Mouse (Mus musculus): Measurements from ENCODE around the gene Fam163b. TPM values are rescaled to one million over a fixed set of nuclear protein-coding genes. Genes with fewer than 3 reads are reported as not detected.

The Fam163b gene
- total RNA-seq, 2 experiments from 2014 or later, result 4.0 to 5.0 TPM

- no peak for DNase-seq (ENCODE audit: low spot score in 2 of 2)
Measured at GRCm38 (mm10) chr2:27088071-27088644, 54.1 kb downstream of the Fam163b start.

- DNase-seq (ENCODE audit: low spot score in 2 of 2), result no peak
Measured at GRCm38 (mm10) chr2:27087581-27087980, 54.7 kb downstream of the Fam163b start.

DNA sequence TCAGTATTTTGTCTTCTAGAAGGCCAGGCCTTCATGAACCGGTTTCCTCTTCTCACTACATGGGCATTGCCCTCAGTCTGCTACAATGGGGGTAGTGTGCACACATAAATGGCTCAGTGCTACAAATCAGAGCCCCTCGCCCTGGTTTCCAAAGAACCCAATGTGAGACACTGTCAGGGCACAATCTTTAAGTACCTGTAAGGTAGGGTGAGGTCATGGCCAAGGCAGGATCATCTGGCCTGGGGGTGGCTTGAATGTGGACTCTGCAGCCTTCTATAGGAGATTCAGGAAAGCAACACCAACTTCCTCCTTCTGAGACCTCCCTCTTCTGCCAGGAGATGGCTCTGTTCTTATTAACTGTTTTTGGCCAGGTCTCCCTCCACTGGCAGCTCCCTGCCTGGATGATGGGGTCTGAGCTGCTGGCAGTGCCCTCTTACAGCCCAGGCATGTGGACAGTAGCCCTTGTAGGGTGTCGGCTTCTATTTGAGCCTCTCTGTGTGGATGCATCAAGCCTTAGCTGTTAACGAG is 55.7 kb downstream of the Fam163b start:
- no peak for DNase-seq (ENCODE audit: low spot score in 2 of 2)

DNA sequence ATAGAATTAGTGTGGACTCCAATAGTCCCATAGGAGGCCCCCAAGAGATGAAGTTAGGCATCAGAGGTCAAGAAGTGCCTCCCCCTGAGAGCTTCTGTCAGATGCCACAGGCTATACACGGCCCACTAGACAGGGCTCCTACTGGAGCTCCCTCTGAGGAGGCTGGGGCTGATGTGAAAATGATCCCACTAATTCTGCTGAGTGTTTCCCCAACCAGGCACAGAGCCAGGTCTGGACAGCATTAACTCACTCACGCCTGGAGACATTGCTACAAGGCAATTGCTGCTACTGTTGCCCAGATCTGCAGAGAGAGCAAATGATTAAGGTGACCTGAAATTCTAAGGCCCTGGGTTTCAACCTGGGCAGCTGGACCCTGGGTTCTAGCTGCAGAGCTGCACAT is 56.5 kb downstream of the Fam163b start:
- DNase-seq (ENCODE audit: low spot score in 2 of 2), result no peak

- DNase-seq (ENCODE audit: low spot score in 2 of 2), result no peak
Measured at GRCm38 (mm10) chr2:27084963-27085362, 57.3 kb downstream of the Fam163b start.

GRCm38 (mm10) chr2:27083761-27084475 is 58.4 kb downstream of the Fam163b start:
- DNase-seq (ENCODE audit: low spot score in 2 of 2), result no peak

- DNase-seq (ENCODE audit: low spot score in 2 of 2), result no peak
Measured at GRCm38 (mm10) chr2:27079649-27080048, 62.6 kb downstream of the Fam163b start.

DNA sequence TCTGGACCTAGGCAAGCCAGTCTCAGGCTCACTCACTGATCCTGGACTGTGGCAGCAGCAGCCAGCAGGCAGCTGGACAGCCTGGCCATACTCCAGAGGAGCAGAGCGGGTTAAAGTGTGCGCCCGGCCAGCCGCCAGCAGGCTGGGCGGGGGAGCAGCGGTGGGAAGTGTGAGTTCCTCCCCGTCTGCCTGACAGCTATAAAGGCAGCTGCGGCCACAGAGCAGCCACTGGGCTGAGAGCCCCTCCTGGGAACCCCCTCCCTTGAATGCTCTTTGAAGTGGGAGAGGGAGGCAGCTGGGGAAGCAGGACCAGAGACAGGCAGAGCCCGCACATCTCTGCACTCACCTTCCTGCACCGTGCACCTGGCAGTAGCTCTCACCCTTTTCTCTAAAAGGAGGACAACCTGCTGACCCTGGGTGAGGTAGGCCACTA is 63.1 kb downstream of the Fam163b start, which contains the start of gene Adamtsl2:
Adamtsl2 (plus strand) TSS at position 228 of the 433 bp plus-strand sequence.
- DNase-seq (ENCODE audit: low spot score in 2 of 2), result peak in 1 of 2 experiments; percentile 44

- no peak for DNase-seq (ENCODE audit: low spot score in 2 of 2)
Measured at GRCm38 (mm10) chr2:27078312-27078711, 64.0 kb downstream of the Fam163b start.

GRCm38 (mm10) chr2:27077655-27078244 is 64.5 kb downstream of the Fam163b start:
- DNase-seq (ENCODE audit: low spot score in 2 of 2), result no peak

- DNase-seq (ENCODE audit: low spot score in 2 of 2), result no peak
Measured at GRCm38 (mm10) chr2:27075485-27075884, 66.8 kb downstream of the Fam163b start.

GRCm38 (mm10) chr2:27074804-27075203 is 67.5 kb downstream of the Fam163b start:
- no peak for DNase-seq (ENCODE audit: low spot score in 2 of 2)

GRCm38 (mm10) chr2:27073407-27073806 is 68.9 kb downstream of the Fam163b start:
- DNase-seq (ENCODE audit: low spot score in 2 of 2), result no peak

DNA sequence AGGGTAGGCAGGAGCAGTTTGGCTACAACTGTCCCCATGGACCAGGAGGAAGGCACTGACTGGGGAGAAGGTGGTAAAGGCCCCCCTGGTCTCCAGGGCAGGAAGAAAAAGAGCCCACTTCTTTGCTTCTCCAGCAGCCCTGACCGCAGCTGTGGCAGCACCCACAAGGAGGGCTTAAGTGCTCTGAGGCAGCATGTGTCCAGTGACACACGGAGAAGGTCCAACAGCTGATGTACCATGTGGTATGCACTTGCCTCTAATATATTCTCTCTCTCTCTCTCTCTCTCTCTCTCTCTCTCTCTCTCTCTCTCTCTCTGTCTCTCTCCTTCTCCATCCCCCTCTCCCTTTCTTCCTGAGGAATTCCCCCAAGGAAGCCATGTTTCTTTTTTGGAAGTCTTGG is 70.3 kb downstream of the Fam163b start, which contains the start of gene Mymk:
Mymk (minus strand) TSS at position 202 of the 400 bp plus-strand sequence.
- no peak for DNase-seq (ENCODE audit: low spot score in 2 of 2)

GRCm38 (mm10) chr2:27071137-27071536 is 71.2 kb downstream of the Fam163b start:
- DNase-seq (ENCODE audit: low spot score in 2 of 2), result peak in 1 of 2 experiments; percentile 45

GRCm38 (mm10) chr2:27070247-27070813 is 72.0 kb downstream of the Fam163b start:
- DNase-seq (ENCODE audit: low spot score in 2 of 2), result no peak

DNA sequence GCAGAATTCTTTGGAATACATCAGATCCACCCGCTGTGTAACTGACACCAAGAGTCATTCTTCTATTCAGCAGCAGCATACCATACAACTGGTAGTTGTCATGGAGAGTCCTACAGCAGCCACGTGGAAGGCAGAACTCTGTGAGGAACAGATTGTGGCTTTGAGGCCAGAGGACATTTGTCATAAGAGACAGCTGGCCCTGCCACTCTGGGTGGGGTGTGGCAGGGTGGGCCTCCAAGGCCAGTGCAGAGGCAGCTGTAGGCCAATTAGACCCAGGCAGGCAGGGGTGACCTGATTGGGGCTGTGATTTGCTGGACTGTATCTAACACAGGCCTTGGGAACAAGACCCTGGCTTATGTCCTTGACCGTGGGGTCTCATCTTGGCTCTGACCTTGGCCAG is 72.6 kb downstream of the Fam163b start:
- no peak for DNase-seq (ENCODE audit: low spot score in 2 of 2)

DNA sequence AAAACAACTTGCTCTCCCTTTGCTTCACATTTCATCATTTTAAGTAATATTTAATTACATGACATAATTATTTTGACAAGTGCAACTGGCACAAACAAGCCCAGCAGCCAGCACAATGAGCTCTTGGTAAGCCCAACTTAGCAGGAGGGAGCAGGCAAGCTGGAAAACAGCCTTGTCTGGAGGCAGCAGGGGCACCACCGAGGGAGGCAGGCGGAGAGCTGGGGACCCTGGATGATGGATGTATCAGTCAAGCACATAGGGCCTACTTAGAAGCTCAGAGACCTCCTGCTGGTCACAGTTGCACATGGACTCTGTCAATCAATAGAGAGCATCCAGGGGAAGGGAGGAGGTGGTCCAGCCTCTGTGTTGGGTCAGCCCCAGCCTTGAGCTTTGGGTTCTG is 74.3 kb downstream of the Fam163b start:
- DNase-seq (ENCODE audit: low spot score in 2 of 2), result no peak

DNA sequence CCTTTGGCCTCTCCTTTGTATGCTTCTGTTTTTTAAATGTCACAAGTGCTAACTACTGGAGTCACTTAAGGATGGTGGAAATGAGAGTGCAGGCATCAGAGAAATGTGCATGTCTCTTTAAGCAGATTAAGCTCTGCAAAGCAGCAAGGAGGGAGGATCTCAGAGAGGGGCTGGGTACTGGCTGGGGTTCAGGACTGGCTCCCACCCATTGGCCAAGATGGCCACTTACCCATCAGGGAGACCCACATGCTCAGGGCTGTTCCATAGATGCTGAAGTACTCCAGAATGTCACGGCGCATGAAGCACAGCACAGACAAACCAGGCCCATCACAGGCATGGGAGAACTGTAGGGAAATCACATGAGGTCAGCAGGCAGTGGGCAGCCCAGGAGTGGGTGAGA is 75.2 kb downstream of the Fam163b start:
- no peak for DNase-seq (ENCODE audit: low spot score in 2 of 2)

All from adrenal gland, postnatal 4 days (tissue).